In genomic region chr3:61839355-61840009, GRCm38 (mm10) we compare ENCODE assay signal across 8 mouse cellular contexts.
DNase-seq lines count a peak whose midpoint lies in the region; ATAC-seq and TF ChIP-seq lines count a peak whose summit lies in the region.
"Had no signal": no experiment of that assay in that cellular context is flagged by ENCODE, and none has a peak within 500 bp of the region (broad histone marks: within the 10 kb centered on the region; RNA-seq: fewer than 3 reads in every experiment).

No protein-coding gene starts in this region.

- H3K36me3 ChIP-seq in ES-Bruce4 (ENCODE audit: control insufficient read depth, insufficient read depth, low read length, poor library complexity, severe bottlenecking), result no peaks in the 10 kb centered on the region
- no peaks in the 10 kb centered on the region for H3K36me3 ChIP-seq in forebrain, embryonic 11.5 days (ENCODE audit: control insufficient read depth, insufficient read depth, low read length)
- H3K36me3 ChIP-seq in lung, postnatal 0 days (ENCODE audit: insufficient read depth, low read length), result no peaks in the 10 kb centered on the region
- H3K36me3 ChIP-seq: liver, embryonic 15.5 days had no signal

- peak; percentile 84 for ATAC-seq in forebrain, embryonic 11.5 days (replicated peaks; ENCODE audit: low FRiP score)
- no peak for ATAC-seq in lung, postnatal 0 days

- no peak overlapping the region for H3K4me3 ChIP-seq in ES-Bruce4 (ENCODE audit: low read depth, low read length)
- H3K4me3 ChIP-seq in forebrain, embryonic 11.5 days (ENCODE audit: low read depth, low read length), result no peak overlapping the region
- no peak overlapping the region for H3K4me3 ChIP-seq in lung, postnatal 0 days (ENCODE audit: low read depth, low read length)
- H3K4me3 ChIP-seq: liver, embryonic 15.5 days had no signal

- peak; percentile 6 for TF ChIP-seq CTCF in ES-Bruce4 (IDR thresholded peaks at IDR 0.05; ENCODE audit: low read depth, low read length)
- TF ChIP-seq CTCF in lung, postnatal 0 days (IDR thresholded peaks at IDR 0.05), result peak; percentile 59

- DNase-seq in layer of hippocampus, postnatal 10 days (ENCODE audit: low spot score in 2 of 2), result peak; percentile 52 to 55
- no peak for DNase-seq in layer of hippocampus, adult 9-11 months
- peak; percentile 69 for DNase-seq in ZHBTc4 (ENCODE audit: low read depth, low spot score)
- DNase-seq in forebrain, embryonic 11.5 days (ENCODE audit: low spot score), result peak; percentile 61
- DNase-seq in lung, postnatal 0 days (ENCODE audit: low spot score), result no peak
- DNase-seq in testis, postnatal 10 days (ENCODE audit: low spot score), result peak; percentile 74

- H3K9me3 ChIP-seq in ES-Bruce4 (replicated peaks; ENCODE audit: control insufficient read depth, insufficient read depth, low read length, poor library complexity, severe bottlenecking), result no peaks in the 10 kb centered on the region; the same call in 1 of the 2 replicates
- no peaks in the 10 kb centered on the region for H3K9me3 ChIP-seq in forebrain, embryonic 11.5 days (ENCODE audit: control insufficient read depth, low read length)
- H3K9me3 ChIP-seq in lung, postnatal 0 days (ENCODE audit: low read length), result no peaks in the 10 kb centered on the region
- H3K9me3 ChIP-seq: liver, embryonic 15.5 days had no signal

- no peaks in the 10 kb centered on the region for H3K4me1 ChIP-seq in ES-Bruce4 (ENCODE audit: control insufficient read depth, insufficient read depth, low read length)
- no peaks in the 10 kb centered on the region for H3K4me1 ChIP-seq in forebrain, embryonic 11.5 days (replicated peaks; ENCODE audit: control insufficient read depth, insufficient read depth, low read length)
- H3K4me1 ChIP-seq in lung, postnatal 0 days (ENCODE audit: insufficient read depth, low read depth, low read length), result no peaks in the 10 kb centered on the region
- H3K4me1 ChIP-seq: liver, embryonic 15.5 days had no signal

- TF ChIP-seq POLR2A in ES-Bruce4 (IDR thresholded peaks at IDR 0.05; ENCODE audit: insufficient read depth, low read length), result no peak

- no peak for TF ChIP-seq EP300 in ES-Bruce4 (IDR thresholded peaks at IDR 0.05; ENCODE audit: insufficient read depth, low read depth, low read length)
- TF ChIP-seq EP300 in lung, postnatal 0 days (IDR thresholded peaks at IDR 0.05), result no peak

- 60% methylated on average over 3 of the region's 3 CpGs for WGBS in forebrain, embryonic 11.5 days
- 55% methylated on average over 3 of the region's 3 CpGs for WGBS in lung, postnatal 0 days

- H3K27ac ChIP-seq in ES-Bruce4 (ENCODE audit: insufficient read depth, low read length), result no peak overlapping the region
- no peak overlapping the region for H3K27ac ChIP-seq in forebrain, embryonic 11.5 days (ENCODE audit: low read depth, low read length)
- no peak overlapping the region for H3K27ac ChIP-seq in lung, postnatal 0 days (ENCODE audit: low read length)
- H3K27ac ChIP-seq: liver, embryonic 15.5 days had no signal

- no peak overlapping the region for H3K4me2 ChIP-seq in forebrain, embryonic 11.5 days (ENCODE audit: low read depth, low read length, severe bottlenecking)
- H3K4me2 ChIP-seq in lung, postnatal 0 days (replicated peaks; ENCODE audit: low read depth, low read length), result no peak overlapping the region
- H3K4me2 ChIP-seq: liver, embryonic 15.5 days had no signal

- H3K9ac ChIP-seq in ES-Bruce4 (ENCODE audit: low read depth, poor library complexity, severe bottlenecking), result no peak overlapping the region
- H3K9ac ChIP-seq in forebrain, embryonic 11.5 days (ENCODE audit: low read length), result no peak overlapping the region
- no peak overlapping the region for H3K9ac ChIP-seq in lung, postnatal 0 days (replicated peaks; ENCODE audit: low read depth)
- H3K9ac ChIP-seq: liver, embryonic 15.5 days had no signal

- no peaks in the 10 kb centered on the region for H3K27me3 ChIP-seq in ES-Bruce4 (ENCODE audit: control insufficient read depth, insufficient read depth, low read length, poor library complexity, severe bottlenecking)
- H3K27me3 ChIP-seq in forebrain, embryonic 11.5 days (ENCODE audit: control insufficient read depth, insufficient read depth, low read length), result no peaks in the 10 kb centered on the region
- H3K27me3 ChIP-seq in lung, postnatal 0 days (replicated peaks; ENCODE audit: insufficient read depth, low read length), result no peaks in the 10 kb centered on the region
- H3K27me3 ChIP-seq: liver, embryonic 15.5 days had no signal

Comparison
In these comparisons a context has a peak if more than half of its experiments do, and no peak if none do; other contexts are left out.
1. DNase-seq: peak in layer of hippocampus, postnatal 10 days (2 of 2), ZHBTc4 (single experiment), forebrain, embryonic 11.5 days (single experiment) and testis, postnatal 10 days (single experiment); none in layer of hippocampus, adult 9-11 months (single experiment) and lung, postnatal 0 days (single experiment).